26 mouse cellular contexts compared by ENCODE assay signal in the genomic region with DNA sequence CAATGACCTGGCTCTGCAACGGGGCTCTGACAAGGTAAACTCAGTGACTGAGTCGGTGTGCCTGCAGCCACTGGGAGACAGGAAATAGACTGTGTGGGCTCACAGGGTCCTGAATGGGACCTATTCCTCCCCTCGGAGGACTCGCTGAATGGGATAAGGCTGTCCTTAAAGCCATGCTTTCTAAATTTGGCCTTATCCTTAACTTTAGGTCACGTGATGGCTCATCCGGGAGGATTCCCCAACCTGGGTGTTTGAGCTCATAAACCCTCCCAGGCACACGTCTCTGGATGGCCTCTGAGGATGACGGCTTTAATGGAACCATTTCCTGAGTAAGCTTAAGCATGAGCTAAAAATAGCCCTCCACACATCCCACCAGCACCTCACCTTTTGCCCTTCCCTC. TPM values are rescaled to one million over a fixed set of nuclear protein-coding genes. Genes with fewer than 3 reads are reported as not detected.
"Had no signal": no experiment of that assay in that cellular context is flagged by ENCODE, and none has a peak within 500 bp of the region (broad histone marks: within the 10 kb centered on the region; RNA-seq: fewer than 3 reads in every experiment).

No protein-coding gene starts in this region.

- H3K27me3 ChIP-seq: liver, embryonic 12.5 days; midbrain, embryonic 12.5 days; midbrain, embryonic 15.5 days; neural tube, embryonic 13.5 days; neural tube, embryonic 15.5 days had no signal

- H3K27ac ChIP-seq: liver, embryonic 12.5 days; liver, embryonic 14.5 days; midbrain, embryonic 12.5 days; midbrain, embryonic 15.5 days; neural tube, embryonic 13.5 days; neural tube, embryonic 15.5 days had no signal

- H3K4me2 ChIP-seq: liver, embryonic 12.5 days; lung, embryonic 14.5 days; midbrain, embryonic 12.5 days; midbrain, embryonic 15.5 days; neural tube, embryonic 13.5 days; neural tube, embryonic 15.5 days had no signal

- H3K9me3 ChIP-seq: liver, embryonic 12.5 days; megakaryocyte, embryonic 14.5 days; midbrain, embryonic 12.5 days; midbrain, embryonic 15.5 days; neural tube, embryonic 13.5 days; neural tube, embryonic 15.5 days had no signal

- DNase-seq: lung, adult 18-20 months; lung, embryonic 14.5 days; lung, postnatal 10 days; lung, postnatal 4 days; retina, postnatal 1 day; right cerebral cortex, adult 18-20 months; right cerebral cortex, postnatal 25 days; right cerebral cortex, postnatal 4 days; thymus, adult 18-20 months; thymus, postnatal 14 days; thymus, postnatal 36 days had no signal

- H3K36me3 ChIP-seq: liver, embryonic 12.5 days; midbrain, embryonic 12.5 days; midbrain, embryonic 15.5 days; neural tube, embryonic 13.5 days; neural tube, embryonic 15.5 days had no signal

- H3K4me3 ChIP-seq: liver, embryonic 12.5 days; megakaryocyte, embryonic 14.5 days; midbrain, embryonic 12.5 days; midbrain, embryonic 15.5 days; neural tube, embryonic 13.5 days; neural tube, embryonic 15.5 days had no signal

- ATAC-seq: liver, embryonic 12.5 days; midbrain, embryonic 15.5 days had no signal

- H3K9ac ChIP-seq: liver, embryonic 12.5 days; liver, embryonic 14.5 days; lung, embryonic 14.5 days; midbrain, embryonic 12.5 days; midbrain, embryonic 15.5 days; neural tube, embryonic 13.5 days; neural tube, embryonic 15.5 days had no signal

- H3K4me1 ChIP-seq: liver, embryonic 12.5 days; megakaryocyte, embryonic 14.5 days; midbrain, embryonic 12.5 days; midbrain, embryonic 15.5 days; neural tube, embryonic 13.5 days; neural tube, embryonic 15.5 days had no signal

RNA-seq across cellular contexts. Expression of a gene that starts 1.4 kb away (rescaled TPM):
- polyA plus RNA-seq: liver, embryonic 12.5 days; lung, embryonic 16.5 days; midbrain, embryonic 12.5 days; midbrain, embryonic 15.5 days; midbrain, postnatal 0 days; neural tube, embryonic 11.5 days; neural tube, embryonic 13.5 days; neural tube, embryonic 15.5 days; stomach, embryonic 16.5 days; testis, adult 2 months had no signal

RNA-seq across cellular contexts. Expression of a gene that starts 19.4 kb away (rescaled TPM):
- polyA plus RNA-seq: liver, embryonic 12.5 days; liver, embryonic 14.5 days; liver, embryonic 16.5 days; lung, embryonic 14.5 days; lung, embryonic 16.5 days; midbrain, embryonic 12.5 days; midbrain, embryonic 15.5 days; neural tube, embryonic 11.5 days; neural tube, embryonic 15.5 days; small intestine, adult 2 months; stomach, embryonic 16.5 days had no signal

RNA-seq across cellular contexts. Expression of a gene that starts 24.3 kb away (rescaled TPM):
- polyA plus RNA-seq: liver, embryonic 12.5 days; liver, embryonic 14.5 days; liver, embryonic 16.5 days; lung, embryonic 14.5 days; lung, embryonic 16.5 days; midbrain, embryonic 12.5 days; midbrain, embryonic 15.5 days; midbrain, postnatal 0 days; neural tube, embryonic 11.5 days; neural tube, embryonic 13.5 days; small intestine, adult 2 months; spleen, adult 2 months; stomach, embryonic 16.5 days; testis, adult 2 months had no signal

RNA-seq across cellular contexts. Expression of a gene that starts 29.2 kb away (rescaled TPM):
- polyA plus RNA-seq: liver, embryonic 12.5 days; liver, embryonic 14.5 days; liver, embryonic 16.5 days; lung, embryonic 14.5 days; lung, embryonic 16.5 days; midbrain, embryonic 12.5 days; midbrain, postnatal 0 days; neural tube, embryonic 11.5 days; neural tube, embryonic 13.5 days; neural tube, embryonic 15.5 days; small intestine, adult 2 months; spleen, adult 2 months; stomach, embryonic 16.5 days; testis, adult 2 months had no signal

RNA-seq across cellular contexts. Expression of a gene that starts 39.9 kb away (rescaled TPM):
- polyA plus RNA-seq: liver, embryonic 12.5 days; liver, embryonic 14.5 days; liver, embryonic 16.5 days; lung, embryonic 14.5 days; lung, embryonic 16.5 days; midbrain, embryonic 12.5 days; midbrain, embryonic 15.5 days; midbrain, postnatal 0 days; neural tube, embryonic 11.5 days; neural tube, embryonic 13.5 days; spleen, adult 2 months; stomach, embryonic 16.5 days; testis, adult 2 months had no signal
